Mouse (Mus musculus): Measurements from ENCODE around the gene Shroom2.
A peak's percentile ranks its signal among the peaks of the same experiment; 100 is the strongest.

The Shroom2 gene

DNA sequence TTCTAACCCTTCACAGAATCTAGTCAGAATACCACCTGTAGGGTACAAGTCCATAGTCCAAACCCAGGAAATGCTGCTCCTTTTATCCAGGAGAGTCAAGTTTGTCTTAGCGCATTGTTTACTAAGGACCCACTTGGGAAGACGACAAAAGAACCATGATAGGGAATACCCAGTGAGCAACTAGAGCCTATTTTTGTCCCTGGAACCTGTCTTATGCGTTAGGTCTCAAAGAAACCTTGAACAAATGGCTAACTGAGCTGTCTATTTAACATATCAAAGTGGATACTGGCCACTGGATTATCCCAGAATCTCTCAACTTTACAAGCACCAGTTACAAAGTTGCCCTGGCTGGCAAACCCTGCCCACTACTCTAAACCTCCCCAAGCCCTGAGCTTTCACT is 67.6 kb downstream of the Shroom2 start:
- DNase-seq: no peak

DNA sequence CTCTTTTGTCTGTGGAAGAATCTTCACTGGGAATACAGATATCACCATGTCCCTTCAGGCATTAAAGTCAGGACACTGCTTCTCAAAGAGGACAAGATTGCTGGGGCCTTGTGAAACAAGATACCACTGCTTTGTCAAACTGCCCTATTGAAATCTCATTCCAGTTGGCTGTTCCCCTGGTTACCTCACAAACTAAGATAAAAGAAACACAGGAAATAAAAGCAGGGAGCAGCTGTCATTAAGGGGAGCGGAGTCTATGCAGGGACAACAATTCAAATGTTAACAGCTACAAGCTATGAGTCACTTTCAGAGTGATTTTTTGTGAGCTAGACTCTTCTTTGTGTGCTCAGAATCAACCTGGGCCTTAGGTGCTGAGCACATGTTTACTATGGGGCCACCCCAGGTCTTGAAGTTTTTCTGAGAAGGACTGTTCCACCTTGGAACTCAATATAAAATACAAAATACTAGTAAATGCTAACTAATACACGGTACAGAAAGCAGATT is 78.4 kb downstream of the Shroom2 start:
- no peak for DNase-seq

DNA sequence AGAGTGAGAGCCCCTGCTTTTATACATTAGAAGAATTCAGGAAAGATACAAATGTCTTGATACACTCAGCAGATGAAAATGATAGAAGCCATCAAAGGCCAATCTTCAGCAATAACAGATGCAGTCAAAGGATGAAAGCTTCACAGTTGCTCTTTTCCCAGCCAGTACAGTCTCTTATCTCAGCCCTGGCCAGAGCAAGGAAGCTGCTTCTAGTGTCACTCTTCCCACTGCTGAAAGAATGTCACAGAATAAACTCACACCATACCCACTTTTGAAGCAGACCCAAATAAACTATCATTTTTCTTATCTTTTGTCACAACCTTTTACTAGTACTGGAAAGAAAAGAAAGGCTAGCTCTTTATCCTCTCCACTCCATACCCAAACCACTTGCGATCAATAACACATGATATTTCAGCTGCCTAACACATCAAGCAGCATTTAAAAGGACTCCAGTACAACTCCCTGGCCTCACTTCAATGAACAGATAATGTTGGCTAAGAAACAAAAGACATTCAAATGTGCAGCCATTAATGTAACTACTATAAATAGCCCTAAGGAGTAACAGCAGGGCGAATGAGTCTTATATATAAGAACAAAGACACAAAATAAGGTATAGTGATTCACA is 90.0 kb downstream of the Shroom2 start:
- DNase-seq: no peak

DNA sequence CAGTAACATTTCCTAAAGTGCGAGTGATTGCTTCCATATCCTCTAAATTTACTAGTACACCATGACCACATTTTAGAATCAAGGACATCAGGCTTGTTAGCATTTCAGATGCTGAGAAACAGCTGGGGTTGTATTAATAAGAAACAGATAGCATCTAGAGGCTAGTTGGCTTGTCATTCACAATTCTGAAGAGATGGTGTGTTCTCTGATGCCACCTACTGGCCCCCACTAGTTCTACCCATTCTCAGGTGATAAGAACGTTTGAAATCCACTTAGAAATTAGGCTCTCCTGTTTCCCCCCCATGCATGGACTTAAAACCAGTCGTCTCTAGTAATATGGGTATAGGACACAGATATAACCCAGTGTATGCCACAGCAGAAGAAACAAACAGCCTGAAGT is 92.9 kb downstream of the Shroom2 start:
- peak; percentile 18 for DNase-seq

DNA sequence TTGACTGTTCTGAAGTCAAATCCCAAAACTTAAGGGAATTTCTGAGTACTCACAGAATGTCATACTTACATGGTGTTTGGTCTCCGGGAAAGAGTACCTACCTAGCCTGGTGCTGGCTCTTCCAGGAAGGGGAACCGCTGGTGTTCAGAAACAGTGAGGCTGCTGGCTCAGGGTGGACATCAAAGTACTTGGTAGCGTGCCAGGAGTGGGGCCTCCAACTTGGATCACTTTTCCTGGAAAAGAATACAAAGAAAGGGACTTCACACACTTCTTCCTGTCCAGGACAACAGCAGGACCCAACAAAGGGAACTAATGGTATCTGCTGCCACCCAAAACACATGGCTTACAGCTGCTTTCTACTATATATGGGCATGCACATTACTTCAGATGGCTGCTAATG is 95.8 kb downstream of the Shroom2 start:
- DNase-seq: no peak

DNA sequence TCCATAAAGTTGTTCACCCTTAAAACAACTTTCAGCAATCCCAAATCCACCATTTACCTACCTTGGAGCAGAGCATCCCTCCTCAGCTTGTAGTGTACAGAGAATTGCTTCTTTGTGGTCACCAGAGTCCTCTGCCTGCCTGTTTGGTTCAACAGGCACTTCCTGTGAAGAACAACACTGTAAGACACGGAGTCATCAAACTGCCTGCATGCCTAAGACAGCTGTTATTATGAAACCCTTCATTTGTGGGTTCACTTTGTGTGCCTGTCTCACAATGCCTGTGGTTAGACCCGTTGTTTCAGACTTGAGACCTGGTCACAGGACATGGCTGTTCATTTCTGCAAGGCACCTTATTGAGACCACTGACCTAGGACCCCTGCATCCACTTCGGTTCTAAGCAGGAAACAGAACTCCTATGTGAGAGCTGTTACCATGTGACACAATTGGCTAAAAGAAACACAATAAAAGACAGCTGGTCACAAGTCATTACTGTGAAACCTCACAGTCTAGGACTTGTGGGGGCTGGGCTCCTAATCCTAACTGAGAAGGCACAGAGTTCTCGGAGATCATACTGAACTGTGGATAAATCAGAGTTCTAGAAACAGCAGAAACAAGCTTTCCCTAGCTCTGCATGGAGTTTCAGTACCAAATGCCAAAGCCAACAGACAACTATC is 111.8 kb downstream of the Shroom2 start:
- DNase-seq: no peak

DNA sequence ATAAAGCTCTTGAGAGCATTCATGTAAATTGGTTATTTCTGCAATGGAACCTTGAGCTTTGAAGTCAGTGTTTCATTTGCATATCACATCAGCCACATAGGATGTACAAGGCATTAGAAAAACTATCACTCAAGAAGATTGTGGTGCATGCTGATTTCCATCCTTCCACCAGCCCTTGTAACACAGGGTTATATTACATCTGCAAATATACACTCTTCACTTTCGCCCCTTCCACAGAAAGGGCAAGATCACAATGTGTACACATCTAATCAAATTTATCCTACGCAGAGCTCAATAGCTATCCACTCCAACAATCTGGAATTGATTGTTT is 112.7 kb downstream of the Shroom2 start:
- DNase-seq: no peak

GRCm38 (mm10) chrX:152655796-152656608 is 113.3 kb downstream of the Shroom2 start:
- DNase-seq: no peak

GRCm38 (mm10) chrX:152652676-152653075 is 116.6 kb downstream of the Shroom2 start:
- DNase-seq: no peak

DNA sequence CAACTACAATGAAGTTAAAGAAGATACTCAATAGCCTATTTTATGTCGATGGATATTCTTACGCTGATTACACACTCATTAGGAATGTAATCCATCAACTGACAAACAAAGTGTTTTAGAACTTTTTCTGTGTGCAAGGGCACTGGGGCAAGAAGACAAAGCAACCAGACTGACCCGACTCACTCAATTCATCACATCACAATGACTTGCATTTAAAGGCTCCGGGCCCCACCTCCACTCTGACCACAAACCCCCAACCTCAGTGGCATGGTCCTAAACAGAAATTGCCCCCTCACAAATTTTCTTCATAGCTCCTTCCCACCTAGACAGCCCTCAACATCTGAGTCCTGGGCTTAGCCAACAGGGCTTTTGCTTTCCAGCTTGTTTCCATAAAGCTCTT is 124.4 kb downstream of the Shroom2 start:
- DNase-seq: no peak

DNA sequence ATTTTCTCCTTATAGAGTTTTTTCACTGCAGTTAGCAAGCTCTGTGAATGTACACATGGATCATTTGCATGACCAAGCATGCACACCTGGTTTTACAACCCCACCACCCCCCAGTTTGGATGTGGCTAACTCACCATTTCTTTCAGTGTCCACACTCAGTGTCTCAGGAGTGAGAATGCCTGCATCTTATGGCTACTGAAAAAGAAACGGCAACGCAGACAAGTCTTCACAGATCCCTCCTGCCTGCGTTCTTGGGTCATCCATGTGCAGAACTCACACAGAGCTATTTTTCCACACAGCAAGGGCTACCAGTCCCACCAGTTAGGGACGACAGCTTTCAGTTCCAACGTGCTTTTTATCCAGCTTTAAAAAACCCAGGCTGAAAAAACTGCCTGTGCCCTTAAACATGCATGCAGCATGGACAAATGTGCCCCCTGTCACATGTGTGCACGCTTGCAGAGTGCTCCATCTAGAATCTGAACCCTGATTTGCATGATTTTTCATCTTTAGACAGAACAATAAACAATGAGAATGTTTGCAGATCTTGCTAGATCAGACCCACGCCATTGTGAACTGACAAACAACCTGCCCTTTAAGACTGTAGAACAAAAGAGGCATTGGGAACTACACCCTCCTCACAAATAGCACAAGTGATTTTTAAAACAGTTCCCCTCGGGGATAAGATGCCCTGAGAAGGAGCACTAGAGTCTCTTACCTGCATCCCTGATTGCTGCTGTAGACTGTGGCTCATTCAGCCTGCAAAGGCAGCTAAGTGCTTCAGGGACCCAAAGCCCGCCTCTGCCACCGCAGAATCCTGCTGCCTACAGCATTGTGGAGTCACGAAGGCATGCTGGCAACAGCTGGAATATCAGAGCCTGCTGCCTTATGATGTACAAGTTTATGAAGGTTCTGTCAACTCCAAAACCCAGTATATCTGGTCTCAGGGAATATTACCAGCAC is 125.3 kb downstream of the Shroom2 start:
- DNase-seq: no peak

GRCm38 (mm10) chrX:152643201-152643600 is 126.1 kb downstream of the Shroom2 start:
- DNase-seq: no peak

DNA sequence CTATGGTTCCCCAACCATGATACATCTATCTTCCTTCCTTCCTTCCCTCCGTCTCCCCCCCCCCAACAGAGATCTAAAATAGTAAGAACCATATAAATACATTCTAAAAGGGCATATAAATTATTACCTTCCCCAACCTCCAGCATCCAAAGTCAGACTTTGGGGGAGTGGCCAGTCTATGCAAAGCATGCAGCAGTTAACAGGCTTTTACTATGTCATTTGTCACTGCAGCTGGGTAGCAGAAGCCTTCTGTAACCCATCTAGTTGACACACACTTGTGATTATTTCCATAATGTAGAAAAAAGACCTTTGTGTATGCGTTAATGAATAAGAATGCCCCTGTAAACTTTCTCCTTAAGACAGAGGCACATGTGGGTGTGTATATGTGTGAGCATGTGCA is 126.6 kb downstream of the Shroom2 start:
- no peak for DNase-seq

- DNase-seq: no peak
Observed at GRCm38 (mm10) chrX:152635397-152635796, 133.9 kb downstream of the Shroom2 start.

DNA sequence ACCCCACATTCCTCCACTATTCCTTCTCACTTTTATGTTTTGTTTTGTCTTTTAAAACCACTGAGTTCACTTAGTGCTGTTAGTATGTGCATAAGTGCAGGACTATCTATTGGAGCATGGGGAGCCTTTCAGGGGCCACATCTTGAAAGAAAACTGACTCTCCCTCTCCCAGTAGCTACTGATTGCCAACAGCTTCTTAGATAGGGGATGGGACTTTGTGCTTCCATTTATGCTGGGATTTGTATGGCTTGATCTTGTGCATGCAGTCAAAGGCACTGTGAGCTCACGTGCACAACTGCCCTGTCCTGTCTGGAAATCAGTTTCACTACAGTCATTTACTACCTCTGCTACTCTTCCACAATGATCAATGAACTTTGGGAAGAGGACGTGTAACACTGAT is 147.9 kb downstream of the Shroom2 start:
- no peak for DNase-seq

DNA sequence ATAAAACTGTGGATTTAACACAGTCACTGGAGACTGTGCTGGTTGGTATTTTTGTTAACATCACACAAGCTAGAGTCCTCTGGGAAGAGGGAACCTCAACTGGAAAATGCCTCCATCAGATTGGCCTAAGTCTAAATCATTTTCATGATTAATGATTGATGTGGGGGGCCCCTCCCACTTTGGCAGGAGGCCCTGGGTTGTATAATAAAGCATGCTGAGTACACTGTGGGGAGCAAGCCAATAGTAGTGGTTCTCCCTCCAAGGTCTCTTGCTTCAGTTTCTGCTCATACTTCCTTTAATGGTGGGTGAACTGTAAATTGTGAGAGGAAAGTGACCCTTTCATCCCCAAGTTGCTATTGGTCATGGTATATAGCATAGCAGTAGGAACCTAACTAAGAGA is 148.3 kb downstream of the Shroom2 start:
- peak; percentile 64 for DNase-seq

DNA sequence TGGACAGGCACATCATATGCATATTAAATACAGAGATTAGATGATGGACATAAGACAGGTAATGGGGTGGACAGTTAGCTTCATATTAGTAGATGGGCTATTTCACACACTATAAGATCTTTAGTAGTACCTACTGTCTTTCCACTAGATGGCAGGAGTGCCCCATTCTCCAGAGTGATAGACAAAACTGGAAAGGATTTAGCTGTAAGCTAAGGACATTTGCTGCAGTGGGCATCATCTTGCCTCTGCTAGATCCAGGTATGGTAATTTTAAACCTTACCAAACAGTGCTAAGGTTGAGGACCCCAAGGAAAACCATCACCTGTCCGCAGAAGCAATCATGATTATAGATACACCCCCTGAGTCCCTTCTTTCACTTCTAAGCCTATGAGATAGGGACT is 150.8 kb downstream of the Shroom2 start:
- no peak for DNase-seq

GRCm38 (mm10) chrX:152563034-152563433 is 206.2 kb downstream of the Shroom2 start, which contains the start of gene Cldn34a:
Gene Cldn34a, plus strand, starts transcription at chrX:152563334.
- DNase-seq: no peak
